Mouse (Mus musculus): ENCODE results near the gene Marcksl1.
A peak's percentile ranks its signal among the peaks of the same experiment; 100 is the strongest.
"Not testable (repeated sequence)": the region's sequence is repeated elsewhere in the genome, so short reads cannot be mapped to it uniquely, and the experiment has no call there.

Marcksl1 gene

GRCm38 (mm10) chr4:129509650-129510049 is 3.7 kb upstream of the Marcksl1 start:
- DNase-seq (ENCODE audit: low read depth, low spot score): no peak

GRCm38 (mm10) chr4:129510723-129511412 is 2.5 kb upstream of the Marcksl1 start:
- DNase-seq (ENCODE audit: low read depth, low spot score): no peak

- DNase-seq (ENCODE audit: low read depth, low spot score): no peak
Observed at GRCm38 (mm10) chr4:129511413-129512096, 1.8 kb upstream of the Marcksl1 start.

- no peak for DNase-seq (ENCODE audit: low read depth, low spot score)
Observed at GRCm38 (mm10) chr4:129513891-129514290, 510 bp downstream of the Marcksl1 start.

GRCm38 (mm10) chr4:129514300-129514898 is 1.0 kb downstream of the Marcksl1 start:
- no peak for DNase-seq (ENCODE audit: low read depth, low spot score)

- no peak for DNase-seq (ENCODE audit: low read depth, low spot score)
Observed at GRCm38 (mm10) chr4:129516925-129517324, 3.5 kb downstream of the Marcksl1 start.

GRCm38 (mm10) chr4:129518519-129518918 is 5.1 kb downstream of the Marcksl1 start:
- DNase-seq (ENCODE audit: low read depth, low spot score): no peak

- no peak for DNase-seq (ENCODE audit: low read depth, low spot score)
Observed at GRCm38 (mm10) chr4:129525338-129525737, 12.0 kb downstream of the Marcksl1 start.

- DNase-seq (ENCODE audit: low read depth, low spot score): no peak
Observed at GRCm38 (mm10) chr4:129525889-129526288, 12.5 kb downstream of the Marcksl1 start.

- not testable (repeated sequence) for DNase-seq (ENCODE audit: low read depth, low spot score)
Observed at GRCm38 (mm10) chr4:129528901-129529300, 15.5 kb downstream of the Marcksl1 start.

- DNase-seq (ENCODE audit: low read depth, low spot score): peak; percentile 40
Observed at GRCm38 (mm10) chr4:129540012-129540411, 26.6 kb downstream of the Marcksl1 start.

- DNase-seq (ENCODE audit: low read depth, low spot score): peak; percentile 31
Observed at GRCm38 (mm10) chr4:129541868-129542591, 28.6 kb downstream of the Marcksl1 start.

- peak; percentile 94 for DNase-seq (ENCODE audit: low read depth, low spot score)
Observed at GRCm38 (mm10) chr4:129542592-129543141, 29.3 kb downstream of the Marcksl1 start, which contains the start of gene Hdac1. Hdac1 (minus strand) TSS chr4:129542713.

GRCm38 (mm10) chr4:129544106-129544505 is 30.7 kb downstream of the Marcksl1 start:
- DNase-seq (ENCODE audit: low read depth, low spot score): no peak

- DNase-seq (ENCODE audit: low read depth, low spot score): not testable (repeated sequence)
Observed at GRCm38 (mm10) chr4:129547631-129548030, 34.2 kb downstream of the Marcksl1 start.

GRCm38 (mm10) chr4:129549306-129549705 is 35.9 kb downstream of the Marcksl1 start:
- peak; percentile 37 for DNase-seq (ENCODE audit: low read depth, low spot score)

GRCm38 (mm10) chr4:129550295-129550694 is 36.9 kb downstream of the Marcksl1 start:
- no peak for DNase-seq (ENCODE audit: low read depth, low spot score)

GRCm38 (mm10) chr4:129554512-129554911 is 41.1 kb downstream of the Marcksl1 start:
- not testable (repeated sequence) for DNase-seq (ENCODE audit: low read depth, low spot score)

GRCm38 (mm10) chr4:129555421-129555861 is 42.1 kb downstream of the Marcksl1 start:
- DNase-seq (ENCODE audit: low read depth, low spot score): peak; percentile 52

GRCm38 (mm10) chr4:129555862-129556531 is 42.6 kb downstream of the Marcksl1 start:
- DNase-seq (ENCODE audit: low read depth, low spot score): no peak

All from c-Kit-negative CD71-positive TER-119-positive erythroid progenitor cells, embryonic 14.5 days (primary cell).